Mouse (Mus musculus) adrenal gland (tissue): ENCODE results near the gene Cyp1b1.

Source experiments
- intact Hi-C: fragments of 180-260 bp; cut with DNase I; formaldehyde crosslinking; loops from one replicate; pipeline ENCODE4 v1.15.1; 2025
- long read RNA-seq, 2 experiments: library from polyadenylated mRNA; unstranded; transcript quantifications; one replicate each; pipeline ENCODE4 v2.0.0; 2020; ENCODE audit warnings: borderline replicate concordance in 1 of 2; ENCODE audit not compliant: insufficient replicate concordance in 1 of 2

The Cyp1b1 gene
- long read RNA-seq, experiment 1, full-length matches to known transcripts: 6 of 11 reads
- long read RNA-seq, experiment 1, partial matches to known transcripts: 4 of 11 reads
- long read RNA-seq, experiment 1, other reads (novel, unspliced or antisense): 1 of 11 reads
- long read RNA-seq, experiment 2, full-length matches to known transcripts: 2 of 17 reads
- long read RNA-seq, experiment 2, partial matches to known transcripts: 1 of 17 reads
- long read RNA-seq, experiment 2, other reads (novel, unspliced or antisense): 14 of 17 reads

- intact Hi-C loops: loop anchor here (5.0 kb wide), 1 partner anchor 122 kb away; no protein-coding TSS in a partner anchor
Observed at GRCm38 (mm10) chr17:79714931-79715637, at the start of gene Cyp1b1. Gene Cyp1b1 (minus strand): TSS chr17:79715061.

GRCm38 (mm10) chr17:79761841-79762240 is 47.0 kb upstream of the Cyp1b1 start:
- intact Hi-C loops: no loop called here

DNA sequence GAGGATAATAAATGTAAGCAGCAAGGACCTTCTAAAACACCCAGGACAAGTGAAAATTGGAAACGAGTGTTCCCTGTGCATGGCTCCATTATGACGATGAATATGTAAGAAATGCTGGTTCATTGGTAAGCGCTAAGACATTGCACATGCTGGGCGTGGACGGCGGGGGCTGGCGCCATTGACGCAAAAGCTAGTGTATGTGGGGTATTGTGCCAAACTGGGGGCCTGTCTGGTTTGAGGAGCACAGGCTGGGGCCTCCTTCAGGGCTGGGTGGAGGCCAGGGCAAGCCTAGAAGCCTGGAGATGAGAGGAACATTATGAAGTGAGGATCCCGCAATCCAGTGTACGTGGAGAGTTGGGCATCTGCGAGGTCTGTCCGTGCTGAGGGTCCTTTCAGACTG is 39.0 kb upstream of the Cyp1b1 start:
- intact Hi-C loops: no loop called here

- intact Hi-C loops: no loop called here
Observed at GRCm38 (mm10) chr17:79752836-79753235, 38.0 kb upstream of the Cyp1b1 start.

DNA sequence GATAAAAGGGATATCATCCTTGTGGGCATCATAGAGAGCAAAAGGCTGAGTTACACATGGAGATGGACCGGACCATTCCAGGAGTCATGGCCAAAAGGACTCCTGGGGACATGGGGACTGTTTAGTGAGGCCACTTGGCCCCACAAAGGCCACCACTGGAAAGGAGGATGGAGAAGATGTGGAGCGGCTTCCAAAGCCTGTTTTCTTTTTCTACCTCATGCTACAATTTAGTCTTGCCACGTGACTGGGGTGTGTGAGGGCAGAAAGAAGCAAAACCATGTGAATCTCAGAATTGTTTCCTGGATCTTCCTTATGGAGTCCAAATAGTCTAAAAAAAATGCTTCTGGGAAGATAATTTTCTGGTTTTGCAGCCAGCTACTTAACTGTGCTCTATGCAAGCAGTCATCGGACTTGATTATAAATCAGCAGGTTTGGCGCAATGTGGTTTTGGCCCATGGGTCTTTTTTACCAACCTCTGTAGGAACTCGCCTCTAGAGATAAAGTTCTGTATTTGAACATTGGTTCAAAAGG is 36.9 kb upstream of the Cyp1b1 start:
- intact Hi-C loops: no loop called here

DNA sequence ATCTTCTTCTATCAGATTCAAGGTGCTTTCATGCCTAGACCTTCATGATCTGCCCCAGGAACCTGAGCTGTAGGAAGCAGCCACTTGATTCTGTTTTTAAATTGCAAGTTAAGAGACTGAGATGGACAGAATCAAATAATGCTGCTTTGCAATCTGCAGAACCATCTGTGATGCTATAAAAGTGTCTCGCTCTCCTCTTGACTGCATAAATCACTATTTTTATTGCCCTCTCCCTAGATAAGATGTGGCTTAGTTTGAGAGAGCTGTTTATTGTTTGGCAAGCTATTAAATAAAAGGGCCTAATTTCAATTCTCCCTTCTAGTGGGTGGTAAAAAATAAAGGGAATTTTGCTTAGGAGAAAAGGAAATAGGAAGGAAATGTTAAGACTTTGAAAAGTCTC is 34.8 kb upstream of the Cyp1b1 start:
- intact Hi-C loops: no loop called here

DNA sequence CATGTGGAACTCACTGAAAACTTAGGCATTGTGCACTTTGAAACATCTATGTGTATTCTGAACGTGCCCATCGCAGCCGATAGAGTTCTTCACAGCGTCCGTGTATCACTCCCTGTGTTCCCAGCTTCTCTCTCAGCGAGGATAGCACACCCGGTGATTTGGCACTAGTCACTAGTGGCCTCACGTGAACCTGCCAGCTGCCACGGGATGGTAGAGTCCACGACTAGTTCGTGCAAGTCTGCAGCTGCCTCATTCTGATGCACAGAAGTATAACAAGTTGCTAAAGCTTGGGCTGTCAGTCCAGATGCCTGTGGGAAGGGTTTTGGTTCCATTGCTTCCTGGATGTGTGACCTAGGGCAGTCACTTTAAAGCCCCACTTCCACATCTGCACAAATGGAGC is 32.1 kb upstream of the Cyp1b1 start:
- intact Hi-C loops: no loop called here

- intact Hi-C loops: no loop called here
Observed at GRCm38 (mm10) chr17:79746146-79746591, 31.3 kb upstream of the Cyp1b1 start.

- intact Hi-C loops: no loop called here
Observed at GRCm38 (mm10) chr17:79745051-79745731, 30.3 kb upstream of the Cyp1b1 start.

- intact Hi-C loops: no loop called here
Observed at GRCm38 (mm10) chr17:79743507-79743906, 28.6 kb upstream of the Cyp1b1 start.

DNA sequence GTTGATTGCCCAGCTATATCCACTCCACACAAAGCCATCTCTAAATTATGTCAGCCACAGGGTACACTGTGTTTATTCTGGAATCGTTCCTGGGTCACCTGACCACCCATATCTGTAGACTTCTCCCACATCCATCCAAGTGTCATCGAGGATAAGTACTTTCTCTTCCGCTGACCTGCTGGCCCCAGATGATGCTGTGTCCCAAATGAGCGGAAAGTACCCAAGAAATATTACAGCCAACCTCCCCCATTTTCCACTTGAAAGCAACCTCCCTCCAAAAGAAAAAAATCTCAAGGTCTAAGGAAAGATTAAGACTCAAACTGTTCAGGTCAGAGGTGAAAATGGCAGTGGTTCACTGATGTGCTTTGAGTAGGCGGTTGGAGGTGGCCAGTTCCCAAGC is 27.8 kb upstream of the Cyp1b1 start:
- intact Hi-C loops: no loop called here

GRCm38 (mm10) chr17:79738847-79739498 is 24.1 kb upstream of the Cyp1b1 start:
- intact Hi-C loops: no loop called here

DNA sequence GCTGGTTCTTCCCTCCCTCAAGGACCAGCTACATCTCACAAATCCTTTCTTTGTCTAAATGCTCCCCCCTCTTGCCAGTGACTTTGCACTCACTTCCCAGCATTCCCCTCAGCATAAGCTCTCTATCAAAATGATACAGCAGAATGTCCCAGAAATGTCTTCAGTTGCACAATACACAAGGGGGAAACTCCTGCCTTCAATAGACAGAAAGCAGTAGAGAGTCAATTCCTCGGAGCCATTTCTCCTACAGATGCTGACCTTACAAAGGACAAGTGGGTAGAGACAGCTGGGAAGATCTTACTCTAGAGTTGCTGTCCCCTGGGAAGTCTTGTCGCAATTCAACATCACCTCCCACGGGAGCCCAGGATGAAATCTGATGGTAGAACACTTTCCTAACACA is 22.7 kb upstream of the Cyp1b1 start:
- intact Hi-C loops: no loop called here

DNA sequence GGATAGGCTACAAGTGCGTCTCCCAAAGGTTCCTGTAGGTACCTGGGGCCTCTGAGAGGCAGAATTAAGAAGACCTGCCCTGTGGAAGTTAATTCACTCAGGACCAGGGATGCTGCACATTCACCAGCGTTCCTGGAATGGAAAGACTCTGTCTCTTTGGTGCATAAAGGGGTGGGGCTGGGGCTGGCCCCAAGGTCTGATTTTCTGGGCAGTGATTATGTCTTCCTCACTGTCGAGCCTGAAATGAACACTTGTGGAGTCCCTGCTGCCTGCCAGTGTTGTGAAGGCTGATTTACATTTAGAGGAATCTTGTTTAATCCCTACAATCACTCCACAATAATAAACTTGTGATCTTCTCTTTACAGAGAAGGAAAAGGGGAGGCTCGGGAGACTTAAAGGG is 18.2 kb upstream of the Cyp1b1 start:
- intact Hi-C loops: no loop called here

- intact Hi-C loops: no loop called here
Observed at GRCm38 (mm10) chr17:79730988-79731387, 16.1 kb upstream of the Cyp1b1 start.

DNA sequence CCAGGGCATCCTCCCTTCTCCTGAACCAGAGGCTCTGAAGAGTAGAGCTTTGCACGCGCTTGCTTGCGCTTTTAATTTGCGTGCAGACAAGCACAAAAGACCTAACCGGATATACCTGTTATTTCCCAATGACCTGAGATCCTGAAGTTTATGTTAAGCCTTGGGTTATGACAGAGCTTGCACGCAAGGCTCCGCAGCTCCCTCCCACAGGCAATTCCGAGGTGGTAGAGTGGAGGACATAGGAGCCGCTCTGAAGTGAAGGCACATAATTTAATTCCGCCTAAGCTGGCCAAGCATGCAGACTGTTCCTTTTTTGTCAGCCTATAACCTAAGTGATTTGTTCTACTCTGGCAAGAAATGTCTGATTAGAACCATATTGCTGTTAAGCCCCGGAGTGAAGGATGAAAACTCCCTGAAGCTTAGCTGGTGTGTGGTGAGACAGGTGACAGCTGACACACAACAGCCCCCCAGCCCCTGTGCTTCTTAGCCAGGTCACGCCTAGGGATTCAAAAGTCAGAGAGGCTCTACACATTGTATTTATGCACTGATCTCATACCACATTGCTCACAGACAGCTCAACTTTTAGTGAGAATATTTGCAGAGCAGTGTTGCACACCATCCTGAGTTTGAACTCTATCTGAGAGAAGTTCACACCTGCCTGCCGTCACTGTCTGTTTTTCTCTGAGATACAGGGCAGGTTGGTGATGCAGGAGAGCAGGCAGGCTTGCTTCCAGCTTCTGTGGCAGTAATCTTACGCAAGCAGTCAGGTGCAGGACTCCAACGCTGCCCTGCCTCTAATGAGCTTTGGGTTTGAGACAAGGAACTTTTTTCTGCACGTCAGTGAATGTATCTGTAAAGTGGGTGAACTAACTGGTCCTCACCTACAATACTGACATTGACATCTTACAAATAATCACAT is 14.0 kb upstream of the Cyp1b1 start:
- intact Hi-C loops: no loop called here

GRCm38 (mm10) chr17:79728053-79728584 is 13.3 kb upstream of the Cyp1b1 start:
- intact Hi-C loops: no loop called here

DNA sequence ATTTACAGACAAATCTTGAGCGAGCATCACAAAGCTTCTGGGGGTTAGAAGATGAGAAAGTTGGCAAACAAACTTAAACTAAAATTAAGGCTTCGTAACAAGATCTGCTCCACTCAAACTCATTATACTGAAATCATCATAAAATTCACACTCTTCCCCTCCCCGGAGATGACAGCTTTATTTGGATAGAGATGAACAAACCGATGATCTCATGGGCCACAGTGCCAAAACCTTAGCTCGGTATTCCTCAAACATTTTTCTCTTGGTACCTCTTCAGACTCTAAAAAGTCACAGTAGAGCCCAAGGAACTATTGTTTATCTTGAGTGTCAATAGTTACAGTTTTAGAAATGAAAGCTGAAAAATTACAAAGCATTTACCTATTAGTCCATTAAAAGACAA is 11.8 kb upstream of the Cyp1b1 start:
- intact Hi-C loops: no loop called here

DNA sequence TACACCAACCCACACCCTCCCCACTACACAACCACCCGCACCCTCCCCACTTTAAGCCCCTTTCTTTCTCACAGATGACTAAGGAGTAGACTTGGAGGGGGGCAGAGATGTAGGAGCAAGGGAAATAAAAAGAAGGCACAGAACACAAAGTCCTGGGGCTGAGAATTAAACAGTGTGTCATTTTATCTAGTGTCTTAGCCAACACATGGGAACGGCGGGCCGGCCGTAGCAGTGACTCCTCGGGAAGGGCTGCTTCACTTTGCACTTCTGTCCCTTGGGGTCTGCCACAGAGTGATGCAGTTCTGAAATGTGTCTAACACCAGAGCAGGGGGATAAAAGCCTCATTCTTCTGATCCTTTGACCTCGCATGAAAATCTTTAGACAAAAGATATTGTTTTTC is 5.8 kb upstream of the Cyp1b1 start:
- intact Hi-C loops: no loop called here

DNA sequence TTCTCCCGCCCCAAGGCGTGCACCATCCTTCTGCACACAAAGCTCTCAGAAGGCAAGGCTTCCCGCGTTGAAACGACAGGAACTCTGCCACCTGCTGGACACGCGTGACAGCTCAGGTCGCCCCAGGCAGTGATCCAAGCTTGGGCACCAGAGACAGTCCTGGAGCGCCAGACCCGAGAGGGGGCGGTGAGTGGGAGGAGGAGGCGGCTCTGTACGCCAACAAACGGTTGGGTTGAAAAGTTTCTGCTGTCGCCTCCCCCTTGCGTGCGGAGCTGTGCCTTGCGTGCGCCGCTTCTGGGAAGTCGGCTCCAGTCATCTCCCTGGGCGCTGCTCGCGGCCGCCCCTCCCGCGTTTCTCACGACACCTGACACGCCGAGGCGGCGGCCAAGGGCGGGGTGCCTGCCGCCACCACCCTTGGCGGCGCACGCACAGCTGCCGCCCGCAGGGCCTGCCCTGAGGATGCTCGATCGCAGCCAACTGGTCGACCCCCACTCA is 835 bp upstream of the Cyp1b1 start:
- intact Hi-C loops: no loop called here
